Mouse (Mus musculus): ENCODE measurements around the gene Narfl. TPM values are rescaled to one million over a fixed set of nuclear protein-coding genes. Genes with fewer than 3 reads are reported as not detected.

The Narfl gene
- total and polyA plus RNA-seq, 3 experiments = 30.6 to 34.3 TPM; not detected in 1

GRCm38 (mm10) chr17:25762591-25762990 lies 11.0 kb upstream of the Narfl start:
- Histone ChIP-seq H3K4me3 (ENCODE audit: control insufficient read depth in 1 of 2, insufficient read depth in 1 of 2, low read depth in 2 of 2, low read length in 2 of 2) (no peak overlapping the region), H3K36me3 (ENCODE audit: control insufficient read depth in 1 of 2, insufficient read depth in 2 of 2, low read length in 2 of 2) (no peaks in the 10 kb centered on the region), H3K9ac (ENCODE audit: control insufficient read depth, low read depth, low read length, poor library complexity, severe bottlenecking) (no peak overlapping the region), H3K9me3 (replicated peaks; ENCODE audit: insufficient read depth, low read length) (no peaks in the 10 kb centered on the region), H3K4me1 (ENCODE audit: control insufficient read depth in 1 of 2, insufficient read depth in 2 of 2, low read length in 2 of 2) (no peaks in the 10 kb centered on the region), H3K27ac (ENCODE audit: control insufficient read depth, low read depth, low read length) (no peak overlapping the region), H3K27me3 (ENCODE audit: control insufficient read depth in 1 of 2, insufficient read depth in 2 of 2, low read length in 2 of 2) (peaks cover 12 to 14% of the 10 kb centered on the region in 2 experiments), H3K79me2 (ENCODE audit: control insufficient read depth, insufficient read depth, low read length, poor library complexity) (no peaks in the 10 kb centered on the region)
- TF ChIP-seq MEF2A (IDR thresholded peaks at IDR 0.05; ENCODE audit: extremely low read depth, insufficient replicate concordance, low read depth, low read length, poor library complexity, severe bottlenecking) (no peak), TAL1 (IDR thresholded peaks at IDR 0.05; ENCODE audit: low read length) (no peak), MXI1 (IDR thresholded peaks at IDR 0.05; ENCODE audit: low read depth, low read length) (no peak), POLR2AphosphoS2 (IDR thresholded peaks at IDR 0.05; ENCODE audit: low read length) (no peak), ZNF384 (IDR thresholded peaks at IDR 0.05; ENCODE audit: low read depth, low read length) (no peak), USF2 (IDR thresholded peaks at IDR 0.05; ENCODE audit: borderline replicate concordance in 1 of 2, insufficient read depth in 1 of 2, low read depth in 1 of 2, low read length in 2 of 2) (no peak), CHD2 (IDR thresholded peaks at IDR 0.05; ENCODE audit: low read length) (no peak), MYB (IDR thresholded peaks at IDR 0.05; ENCODE audit: low read depth, low read length) (no peak), NRF1 (IDR thresholded peaks at IDR 0.05; ENCODE audit: insufficient read depth, low read depth, low read length, poor library complexity, severe bottlenecking) (no peak), NELFE (IDR thresholded peaks at IDR 0.05; ENCODE audit: low read depth, low read length) (no peak), JUND (IDR thresholded peaks at IDR 0.05; ENCODE audit: low read depth, low read length) (no peak), MYC (IDR thresholded peaks at IDR 0.05; ENCODE audit: low read depth, low read length) (no peak), RCOR1 (IDR thresholded peaks at IDR 0.05; ENCODE audit: low read depth, low read length) (no peak), CHD1 (IDR thresholded peaks at IDR 0.05; ENCODE audit: low read depth, low read length) (no peak), SIN3A (IDR thresholded peaks at IDR 0.05; ENCODE audit: low read length) (no peak), UBTF (IDR thresholded peaks at IDR 0.05; ENCODE audit: borderline replicate concordance, insufficient read depth, low read depth, low read length) (no peak), HCFC1 (IDR thresholded peaks at IDR 0.05; ENCODE audit: low read depth, low read length) (no peak), BHLHE40 (IDR thresholded peaks at IDR 0.05; ENCODE audit: borderline replicate concordance, low read depth, low read length) (no peak), TBP (IDR thresholded peaks at IDR 0.05; ENCODE audit: low read depth, low read length) (no peak), MAZ (IDR thresholded peaks at IDR 0.05; ENCODE audit: low read depth, low read length) (no peak)
- DNase-seq (ENCODE audit: low read depth, low spot score) = no peak

DNA sequence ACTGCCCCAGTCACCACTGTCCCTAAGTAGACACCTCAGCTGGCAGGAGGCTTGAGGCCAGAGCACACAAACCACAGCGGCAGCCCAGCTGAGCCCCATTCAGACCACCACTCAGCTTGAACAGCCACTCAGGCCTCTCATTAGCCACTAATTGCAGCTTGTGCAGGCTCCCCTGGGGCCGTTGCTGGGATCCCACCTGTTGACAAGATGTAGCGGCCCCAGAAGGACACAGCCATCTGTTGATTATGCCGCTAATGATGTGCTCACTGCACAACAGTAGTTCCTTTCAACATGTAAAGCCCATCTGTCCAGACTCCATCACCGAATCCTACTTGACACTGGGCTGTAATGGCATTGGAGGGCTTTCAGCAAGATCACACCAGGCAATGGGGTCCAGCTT lies 7.7 kb upstream of the Narfl start:
- peaks cover 14 to 17% of the 10 kb centered on the region in 2 experiments for H3K27me3 ChIP-seq (ENCODE audit: control insufficient read depth in 1 of 2, insufficient read depth in 2 of 2, low read length in 2 of 2)
- no peak for DNase-seq (ENCODE audit: low read depth, low spot score)
- H3K4me3 ChIP-seq (ENCODE audit: control insufficient read depth in 1 of 2, insufficient read depth in 1 of 2, low read depth in 2 of 2, low read length in 2 of 2) = no peak overlapping the region
- no peak overlapping the region for H3K27ac ChIP-seq (ENCODE audit: control insufficient read depth, low read depth, low read length)
- H3K9me3 ChIP-seq (replicated peaks; ENCODE audit: insufficient read depth, low read length) = no peaks in the 10 kb centered on the region
- no peak for TF ChIP-seq MAFK (IDR thresholded peaks at IDR 0.05; ENCODE audit: borderline replicate concordance, low read depth, low read length)
- TF ChIP-seq NELFE (IDR thresholded peaks at IDR 0.05; ENCODE audit: low read depth, low read length) = no peak
- no peak for TF ChIP-seq ZC3H11A (IDR thresholded peaks at IDR 0.05; ENCODE audit: low read depth, low read length)
- TF ChIP-seq ZMIZ1 (IDR thresholded peaks at IDR 0.05; ENCODE audit: low read depth, low read length) = no peak
- no peak for TF ChIP-seq USF1 (IDR thresholded peaks at IDR 0.05; ENCODE audit: low read depth, low read length)
- H3K79me2 ChIP-seq (ENCODE audit: control insufficient read depth, insufficient read depth, low read length, poor library complexity) = no peaks in the 10 kb centered on the region
- no peaks in the 10 kb centered on the region for H3K36me3 ChIP-seq (ENCODE audit: control insufficient read depth in 1 of 2, insufficient read depth in 2 of 2, low read length in 2 of 2)
- no peak overlapping the region for H3K9ac ChIP-seq (ENCODE audit: control insufficient read depth, low read depth, low read length, poor library complexity, severe bottlenecking)
- no peaks in the 10 kb centered on the region; a peak in 2 of 4 replicates for H3K4me1 ChIP-seq (ENCODE audit: control insufficient read depth in 1 of 2, insufficient read depth in 2 of 2, low read length in 2 of 2)
